Mouse (Mus musculus) ZHBTc4 (cell line): Measurements from ENCODE around the gene Dbt.

Source experiments
- DNase-seq: peaks from one replicate; pipeline ENCODE4 v3.0.0-alpha.2; 2011; ENCODE audit warnings: low read depth, low spot score

Gene Dbt

GRCm38 (mm10) chr3:116512904-116513716 lies at the start of gene Dbt:
Gene Dbt, plus strand, starts transcription at chr3:116513070.
- DNase-seq: peak; percentile 97

GRCm38 (mm10) chr3:116464318-116464717 lies 48.6 kb upstream of the Dbt start:
- DNase-seq: no peak

GRCm38 (mm10) chr3:116465709-116466108 lies 47.2 kb upstream of the Dbt start:
- DNase-seq: no peak

GRCm38 (mm10) chr3:116474602-116475001 lies 38.3 kb upstream of the Dbt start:
- no peak for DNase-seq

- no peak for DNase-seq
Observed at GRCm38 (mm10) chr3:116476686-116477298, 36.1 kb upstream of the Dbt start.

- no peak for DNase-seq
Observed at GRCm38 (mm10) chr3:116477351-116477750, 35.5 kb upstream of the Dbt start.

- DNase-seq: no peak
Observed at GRCm38 (mm10) chr3:116480119-116480518, 32.8 kb upstream of the Dbt start.

GRCm38 (mm10) chr3:116480937-116481336 lies 31.9 kb upstream of the Dbt start:
- peak; percentile 88 for DNase-seq

GRCm38 (mm10) chr3:116482724-116483123 lies 30.1 kb upstream of the Dbt start:
- no peak for DNase-seq

- DNase-seq: no peak
Observed at GRCm38 (mm10) chr3:116483271-116483670, 29.6 kb upstream of the Dbt start.

- no peak for DNase-seq
Observed at GRCm38 (mm10) chr3:116490920-116491319, 21.9 kb upstream of the Dbt start.

- DNase-seq: no peak
Observed at GRCm38 (mm10) chr3:116491923-116492454, 20.9 kb upstream of the Dbt start.

GRCm38 (mm10) chr3:116493658-116494057 lies 19.2 kb upstream of the Dbt start:
- DNase-seq: peak; percentile 33

- DNase-seq: no peak
Observed at GRCm38 (mm10) chr3:116495671-116496070, 17.2 kb upstream of the Dbt start.

GRCm38 (mm10) chr3:116507772-116508351 lies 5.0 kb upstream of the Dbt start, which contains the start of gene Rtca:
Gene Rtca, minus strand, starts transcription at chr3:116508208.
- DNase-seq: peak; percentile 99

GRCm38 (mm10) chr3:116512151-116512903 lies 543 bp upstream of the Dbt start:
- peak; percentile 91 for DNase-seq

- DNase-seq: no peak
Observed at GRCm38 (mm10) chr3:116520141-116520761, 7.4 kb downstream of the Dbt start.

- DNase-seq: peak; percentile 55
Observed at GRCm38 (mm10) chr3:116529741-116530140, 16.9 kb downstream of the Dbt start.

- DNase-seq: no peak
Observed at GRCm38 (mm10) chr3:116530826-116531225, 18.0 kb downstream of the Dbt start.

- DNase-seq: no peak
Observed at GRCm38 (mm10) chr3:116536428-116537199, 23.7 kb downstream of the Dbt start.
